Mouse (Mus musculus): ENCODE measurements around the gene Yrdc.

Yrdc gene

GRCm38 (mm10) chr4:124850261-124850913, at the start of gene Yrdc:
Gene Yrdc, plus strand, starts transcription at chr4:124850679.
- DNase-seq, result peak; percentile 96

GRCm38 (mm10) chr4:124801552-124802308, 48.7 kb upstream of the Yrdc start, which contains the start of gene Mtf1:
Gene Mtf1, plus strand, starts transcription at chr4:124802104.
- peak; percentile 89 for DNase-seq

GRCm38 (mm10) chr4:124802309-124803260, 47.9 kb upstream of the Yrdc start:
- DNase-seq, result peak; percentile 95

- DNase-seq, result no peak
These were observed 47.1 kb upstream of the Yrdc start for GRCm38 (mm10) chr4:124803406-124803805.

GRCm38 (mm10) chr4:124808511-124808910, 42.0 kb upstream of the Yrdc start:
- DNase-seq, result peak; percentile 28

- peak; percentile 25 for DNase-seq
These were observed 41.2 kb upstream of the Yrdc start for GRCm38 (mm10) chr4:124809136-124809883.

GRCm38 (mm10) chr4:124810056-124810455, 40.4 kb upstream of the Yrdc start:
- DNase-seq, result no peak

- DNase-seq, result no peak
These were observed 39.0 kb upstream of the Yrdc start for GRCm38 (mm10) chr4:124811347-124811975.

- no peak for DNase-seq
These were observed 34.6 kb upstream of the Yrdc start for GRCm38 (mm10) chr4:124815901-124816300.

- peak; percentile 71 for DNase-seq
These were observed 32.7 kb upstream of the Yrdc start for GRCm38 (mm10) chr4:124817803-124818202.

GRCm38 (mm10) chr4:124818832-124819231, 31.6 kb upstream of the Yrdc start:
- DNase-seq, result no peak

GRCm38 (mm10) chr4:124824967-124825366, 25.5 kb upstream of the Yrdc start:
- no peak for DNase-seq

- no peak for DNase-seq
These were observed 25.0 kb upstream of the Yrdc start for GRCm38 (mm10) chr4:124825371-124825965.

GRCm38 (mm10) chr4:124829671-124830070, 20.8 kb upstream of the Yrdc start:
- DNase-seq, result no peak

- DNase-seq, result no peak
These were observed 17.7 kb upstream of the Yrdc start for GRCm38 (mm10) chr4:124832796-124833195.

GRCm38 (mm10) chr4:124838035-124838700, 12.3 kb upstream of the Yrdc start:
- DNase-seq, result no peak

- DNase-seq, result no peak
These were observed 9.5 kb upstream of the Yrdc start for GRCm38 (mm10) chr4:124840998-124841397.

- peak; percentile 41 for DNase-seq
These were observed 7.0 kb upstream of the Yrdc start for GRCm38 (mm10) chr4:124843493-124843892.

GRCm38 (mm10) chr4:124847573-124847972, 2.9 kb upstream of the Yrdc start:
- peak; percentile 86 for DNase-seq

- peak; percentile 60 for DNase-seq
These were observed 733 bp upstream of the Yrdc start for GRCm38 (mm10) chr4:124849631-124850260.
